Mouse (Mus musculus) lung, adult 18-20 months (tissue): ENCODE measurements around the gene Lag3.

Experiments used
- DNase-seq, 2 experiments: peaks; one replicate each; pipeline ENCODE4 v3.0.0; 2022; ENCODE audit warnings: mixed read lengths in 2 of 2

Lag3 gene

DNA sequence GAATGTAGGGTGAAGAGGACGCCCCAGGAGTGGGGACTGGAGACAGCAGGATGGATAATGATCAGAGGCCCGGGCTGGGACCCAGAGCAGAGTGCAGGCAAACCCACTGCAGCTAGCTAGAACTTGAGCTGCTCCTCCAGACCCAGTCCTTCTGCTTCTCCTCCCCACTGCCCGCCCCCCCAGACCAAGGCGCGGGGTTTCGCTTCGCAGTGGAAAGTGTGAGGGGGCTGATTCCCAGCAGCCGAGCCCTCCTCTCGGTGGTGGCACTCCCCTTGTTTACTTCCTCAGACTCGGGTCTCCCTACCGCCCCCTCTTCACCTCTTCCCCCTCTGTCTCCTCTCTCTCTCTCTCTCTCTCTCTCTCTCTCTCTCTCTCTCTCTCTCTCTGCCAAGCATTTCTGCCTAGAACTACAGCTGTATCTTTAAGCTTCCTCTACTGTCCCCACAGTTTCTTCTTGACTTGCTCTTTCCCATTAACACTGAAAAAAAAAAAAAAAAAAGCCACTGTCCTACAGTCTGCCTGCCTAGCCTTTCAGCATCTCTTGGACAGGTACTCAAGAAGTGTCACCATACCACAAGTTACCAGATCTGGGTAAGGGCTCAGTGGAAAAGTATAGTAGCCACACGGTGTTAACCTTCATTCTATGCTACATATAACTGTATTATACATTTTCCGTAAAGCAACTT lies at the start of gene Lag3:
Gene Lag3, minus strand, starts transcription at position 173 of the 686 bp plus-strand sequence.
- no peak for DNase-seq

DNA sequence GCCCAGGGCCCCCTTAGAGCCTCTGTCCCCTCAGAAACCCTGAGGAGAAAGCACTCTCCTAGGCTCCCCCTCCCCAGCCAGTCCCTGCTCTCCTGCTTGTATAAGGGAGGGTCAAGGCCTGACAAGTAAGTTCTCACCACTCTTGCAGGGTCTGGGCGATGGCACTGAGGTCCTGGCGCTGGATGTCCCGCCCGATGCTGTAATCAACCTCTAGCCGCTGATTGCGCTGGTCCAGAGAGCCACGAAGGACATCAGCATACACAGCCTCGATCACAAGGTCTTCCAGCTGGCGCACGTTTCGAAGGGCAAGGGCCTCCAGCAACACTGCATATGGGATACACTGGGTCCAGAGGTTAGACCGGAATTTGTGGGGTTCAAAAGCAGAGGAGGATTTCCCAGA lies 49.5 kb upstream of the Lag3 start:
- DNase-seq: no peak

DNA sequence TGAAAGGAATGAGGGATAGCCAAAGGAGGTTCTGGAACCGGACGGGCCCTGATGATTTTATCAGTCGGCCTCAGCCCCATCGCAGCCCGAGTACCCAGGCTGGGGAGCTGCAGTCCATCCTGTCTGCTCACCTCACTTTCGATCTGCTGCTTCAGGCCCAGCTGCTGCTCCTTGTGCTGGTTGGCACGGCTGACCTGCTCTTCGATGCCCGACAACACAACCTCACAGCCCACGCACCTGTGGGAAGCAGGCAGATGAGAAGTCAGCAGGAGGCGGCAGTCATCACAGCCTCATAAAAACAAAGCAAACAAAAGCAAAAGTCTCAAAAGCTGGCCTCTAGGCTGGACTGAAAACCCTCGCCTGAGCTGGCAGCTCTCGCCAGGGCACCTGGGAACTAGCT lies 48.5 kb upstream of the Lag3 start:
- no peak for DNase-seq

DNA sequence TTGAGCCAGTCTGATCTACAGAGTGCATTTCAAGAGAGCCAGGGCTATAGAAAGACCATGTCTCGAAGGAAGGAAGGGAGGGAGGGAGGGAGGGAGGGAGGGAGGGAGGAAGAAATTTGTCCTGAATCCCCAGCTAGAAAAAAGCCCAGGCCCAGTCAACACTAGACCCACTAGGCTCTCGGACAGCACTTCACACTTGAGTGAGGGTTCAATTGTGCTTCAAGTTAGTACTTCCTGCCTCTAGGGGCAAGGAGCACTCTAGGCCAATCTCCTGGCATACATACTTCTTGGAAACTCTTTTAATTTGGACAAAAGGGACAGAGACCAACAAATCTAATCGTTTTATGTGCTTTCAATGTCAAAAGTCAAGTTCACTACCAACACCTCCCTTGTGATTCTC lies 46.6 kb upstream of the Lag3 start:
- peak in 1 of 2 experiments; percentile 38 for DNase-seq

DNA sequence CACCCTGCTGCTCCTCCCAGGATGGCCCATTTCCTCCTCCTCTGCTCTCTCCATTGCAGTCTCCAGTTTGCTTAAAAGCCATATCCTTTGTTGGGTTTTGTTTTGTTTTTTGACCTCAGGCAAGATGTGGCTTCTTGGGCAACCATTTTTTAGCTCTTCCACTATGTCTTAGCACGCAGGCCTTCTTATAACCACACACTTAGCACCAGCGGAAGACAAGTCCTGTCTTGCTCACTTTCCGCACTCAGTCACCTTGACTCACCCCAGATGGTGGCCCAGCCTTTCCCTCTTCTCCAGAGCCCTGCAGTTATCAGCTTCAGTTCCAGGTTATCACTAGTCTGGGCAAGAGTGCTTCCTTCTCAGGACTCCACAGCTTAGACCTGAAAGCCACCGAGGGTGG lies 43.7 kb upstream of the Lag3 start:
- DNase-seq: no peak

DNA sequence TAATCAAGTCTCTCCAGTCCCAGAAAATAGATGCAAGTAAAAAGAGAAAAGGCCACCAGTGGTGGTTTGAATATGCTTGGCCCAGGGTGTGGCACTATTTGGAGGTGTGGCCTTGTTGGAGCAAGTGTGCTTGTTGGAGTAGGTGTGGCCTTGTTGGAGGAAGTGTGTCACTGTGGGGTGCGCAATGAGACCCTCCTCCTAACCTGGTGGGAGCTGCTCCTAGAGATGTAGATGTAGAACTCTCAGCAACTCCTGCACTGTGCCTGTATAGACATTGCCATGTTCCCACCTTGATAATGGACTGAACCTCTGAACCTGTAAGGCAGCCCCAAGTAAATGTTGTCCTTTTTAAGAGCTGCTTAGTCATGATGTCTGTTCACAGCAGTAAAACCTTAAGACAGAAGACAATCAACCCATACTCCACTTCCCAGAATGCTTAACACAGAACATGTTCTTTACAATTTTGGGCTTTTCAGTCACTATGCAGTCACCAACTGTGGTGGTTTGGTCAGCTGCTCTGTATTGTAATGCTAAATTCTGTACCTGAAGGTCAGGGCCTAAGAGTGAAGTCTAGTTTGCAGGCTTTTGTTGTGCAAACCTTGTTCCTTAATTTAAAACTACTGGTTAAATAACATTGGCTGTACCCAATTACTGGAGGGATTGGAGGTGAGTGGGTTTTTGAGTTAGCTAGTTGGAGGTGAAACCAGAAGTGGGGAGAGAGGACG lies 42.6 kb upstream of the Lag3 start:
- DNase-seq: no peak

DNA sequence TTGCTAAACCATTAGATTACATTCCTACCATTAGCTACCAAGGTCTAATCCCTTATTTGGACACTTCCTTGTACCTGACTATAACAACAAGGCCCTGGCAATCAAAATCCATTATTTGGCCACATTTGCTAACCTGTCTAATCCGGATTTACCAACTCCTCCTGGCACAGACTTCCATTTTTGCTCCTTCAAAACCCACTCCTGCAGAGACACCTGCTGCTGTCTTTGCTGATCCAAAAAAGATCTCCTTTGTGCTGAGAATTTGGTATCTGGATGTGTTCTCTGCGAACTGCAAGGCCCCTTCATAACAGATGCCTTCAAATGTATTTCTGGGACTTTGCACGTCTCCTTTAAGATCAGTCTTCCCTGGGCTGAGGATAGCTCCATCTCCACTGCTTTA lies 32.0 kb upstream of the Lag3 start:
- DNase-seq: no peak

DNA sequence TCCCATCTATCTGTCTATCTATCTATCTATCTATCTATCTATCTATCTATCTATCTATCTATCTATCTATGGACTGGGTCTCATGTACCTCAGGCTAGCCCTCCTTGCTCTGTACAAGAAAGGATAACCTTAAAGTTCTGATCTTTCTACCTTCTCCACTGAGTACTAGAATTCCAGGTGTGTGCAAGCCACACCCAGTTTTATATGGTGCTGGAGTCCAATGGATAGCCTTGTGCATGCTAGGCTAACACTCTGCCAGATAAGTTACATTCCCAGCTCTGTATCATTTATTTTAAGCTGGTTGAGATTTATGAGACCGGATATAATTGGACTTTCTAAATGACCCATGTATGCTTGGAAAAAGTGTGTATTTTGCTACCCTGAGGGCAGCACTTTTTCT lies 30.2 kb upstream of the Lag3 start:
- no peak for DNase-seq

DNA sequence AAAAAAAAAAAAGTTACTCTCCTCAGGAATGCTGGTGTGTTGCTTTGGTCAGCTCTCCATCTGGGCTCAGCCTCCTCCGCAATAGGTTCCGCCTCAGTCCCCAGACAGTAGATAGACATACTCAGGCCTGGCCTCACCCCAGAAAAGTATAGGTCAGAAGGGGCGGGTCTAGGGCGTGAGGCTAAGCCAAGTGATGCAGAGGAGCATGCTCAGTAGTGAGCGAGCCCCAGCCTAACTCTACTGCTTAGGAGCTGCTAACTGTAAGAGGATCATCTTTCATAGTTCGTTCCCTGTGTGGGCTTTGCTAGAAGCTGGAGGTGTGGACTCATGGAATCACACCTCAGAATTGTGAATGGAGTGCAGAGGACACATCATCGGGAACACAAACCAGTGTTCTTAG lies 27.0 kb upstream of the Lag3 start:
- no peak for DNase-seq

DNA sequence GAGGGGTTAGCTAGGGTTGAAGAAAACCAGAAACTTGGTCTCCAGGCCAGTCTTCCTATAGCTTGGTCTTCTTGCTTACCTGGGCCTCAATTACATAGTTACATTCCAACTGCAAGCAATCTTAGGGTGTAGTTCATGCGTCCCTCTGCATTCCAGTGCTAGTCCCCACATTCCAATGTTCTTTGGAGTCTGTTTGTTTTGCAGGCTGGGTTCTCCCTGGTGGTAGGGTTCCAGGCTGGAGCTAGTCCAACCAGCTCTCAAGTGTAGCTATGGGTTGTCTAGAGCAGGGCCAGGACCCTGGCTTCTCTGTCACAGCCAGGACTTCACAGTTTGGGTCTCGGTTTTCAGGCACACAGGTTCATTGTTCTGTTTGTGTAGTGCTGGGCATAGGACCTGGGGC lies 26.0 kb upstream of the Lag3 start:
- peak in 1 of 2 experiments; percentile 51 for DNase-seq

DNA sequence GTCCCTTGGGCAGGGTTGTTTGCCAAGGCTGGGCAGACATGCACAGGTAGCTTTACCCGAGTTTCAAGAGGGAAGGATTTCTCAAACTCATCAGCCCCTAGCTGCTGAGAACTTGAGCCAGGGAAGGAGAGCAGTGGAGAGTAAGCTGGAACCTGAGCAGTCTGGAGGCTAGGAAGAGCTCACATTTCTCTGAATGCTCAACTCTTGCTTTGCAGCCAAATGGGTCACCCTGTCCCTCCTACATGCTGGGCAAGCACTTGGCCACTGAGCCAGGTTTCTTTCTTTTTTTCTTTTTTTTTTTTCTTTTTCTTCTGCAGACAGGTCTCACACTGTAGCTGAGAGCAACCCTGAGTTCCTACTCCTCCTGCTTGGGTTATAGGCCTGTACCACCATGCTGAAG lies 25.2 kb upstream of the Lag3 start:
- DNase-seq: no peak

DNA sequence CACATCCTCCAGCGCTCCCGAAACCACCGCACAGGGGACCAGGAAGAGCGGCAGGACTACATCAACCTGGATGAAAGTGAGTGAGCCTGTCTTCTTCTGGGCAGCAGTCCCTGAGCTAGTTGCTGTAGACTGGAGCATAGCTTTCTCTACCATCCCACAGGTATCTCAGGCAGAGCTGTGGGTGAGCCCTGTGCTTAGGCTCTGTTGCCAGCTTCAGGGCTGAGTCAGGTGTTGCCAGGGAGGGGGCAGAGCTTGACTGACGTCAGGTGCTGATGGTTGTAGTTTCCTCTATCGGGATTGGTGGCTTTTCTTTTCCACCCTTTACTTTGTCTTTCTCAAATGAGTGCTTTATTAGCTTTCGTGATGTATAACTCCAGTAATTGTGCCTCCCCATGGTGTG lies 23.2 kb upstream of the Lag3 start:
- no peak for DNase-seq

DNA sequence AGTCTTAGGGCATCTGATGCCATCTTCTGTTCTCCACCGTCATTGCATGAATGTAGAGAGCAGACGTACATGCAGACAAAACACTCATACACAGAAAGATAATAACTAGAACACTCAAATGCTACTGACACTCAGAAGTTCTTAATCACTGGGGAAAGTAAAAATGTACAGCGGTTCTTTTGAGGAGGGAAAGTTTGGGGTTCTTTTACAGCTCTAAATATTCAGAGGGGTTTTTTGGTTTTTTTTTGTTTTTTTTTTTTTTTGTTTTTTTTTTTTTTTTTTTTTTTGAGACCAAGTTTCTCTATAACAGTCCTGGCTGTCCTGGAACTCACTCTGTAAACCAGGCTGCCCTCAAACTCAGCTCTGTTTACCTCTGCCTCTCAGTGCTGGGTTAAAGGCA lies 21.6 kb upstream of the Lag3 start:
- no peak for DNase-seq

DNA sequence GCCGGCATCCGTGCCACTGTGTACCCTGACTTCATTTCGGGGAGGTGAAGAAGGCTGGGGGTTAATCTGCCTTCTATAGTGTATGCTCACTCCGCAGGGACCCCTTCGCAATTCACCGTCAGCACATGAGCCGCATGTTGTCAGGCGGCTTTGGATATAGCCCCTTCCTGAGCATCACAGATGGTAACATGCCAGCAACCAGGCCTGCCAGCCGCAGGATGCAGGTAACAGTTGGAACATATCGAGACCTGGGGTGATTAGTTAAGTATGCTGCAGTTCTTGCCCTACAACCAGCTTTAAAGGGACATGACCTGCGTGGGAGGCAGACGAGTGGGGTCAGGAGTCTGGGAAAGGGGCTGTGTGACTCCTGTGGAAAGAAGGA lies 20.8 kb upstream of the Lag3 start:
- no peak for DNase-seq

DNA sequence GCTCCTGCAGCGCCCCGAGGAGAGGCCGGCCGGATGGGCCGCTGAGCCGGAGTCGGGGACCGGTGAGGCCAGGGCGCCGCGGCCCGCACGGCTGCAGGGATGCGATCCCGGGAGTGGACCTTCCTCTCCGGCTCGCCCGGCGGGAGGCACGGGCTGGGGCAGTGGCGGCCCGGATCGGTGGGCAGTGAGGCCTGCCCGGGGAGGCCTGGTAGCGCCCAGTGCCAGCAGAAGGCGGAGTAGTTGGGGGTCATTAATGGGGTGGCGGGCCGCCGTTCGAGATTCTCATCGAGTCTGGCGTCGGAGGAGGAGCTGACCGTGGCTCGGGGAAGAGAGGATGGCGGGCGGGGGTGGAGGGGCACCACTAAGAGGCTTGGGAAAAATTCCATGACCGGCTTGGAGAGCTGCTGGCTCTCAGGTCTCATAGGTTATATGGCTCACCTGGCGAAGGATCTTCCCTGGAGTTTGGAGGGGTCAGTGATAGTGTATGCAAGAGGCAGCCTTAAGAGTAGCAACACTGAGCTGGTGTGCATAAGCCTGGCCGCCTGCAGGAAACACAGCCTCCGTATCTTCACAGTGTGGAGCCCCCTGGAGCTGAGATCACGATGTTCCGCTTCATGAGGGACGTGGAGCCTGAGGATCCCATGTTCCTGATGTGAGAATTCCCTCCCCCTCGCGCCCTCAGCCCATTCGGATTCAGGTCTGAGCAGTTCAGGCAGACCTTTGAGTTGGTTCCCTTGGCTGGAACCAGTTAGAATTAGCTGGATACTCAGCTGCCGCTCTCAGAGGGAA lies 20.2 kb upstream of the Lag3 start:
- DNase-seq: peak in 1 of 2 experiments; percentile 40

DNA sequence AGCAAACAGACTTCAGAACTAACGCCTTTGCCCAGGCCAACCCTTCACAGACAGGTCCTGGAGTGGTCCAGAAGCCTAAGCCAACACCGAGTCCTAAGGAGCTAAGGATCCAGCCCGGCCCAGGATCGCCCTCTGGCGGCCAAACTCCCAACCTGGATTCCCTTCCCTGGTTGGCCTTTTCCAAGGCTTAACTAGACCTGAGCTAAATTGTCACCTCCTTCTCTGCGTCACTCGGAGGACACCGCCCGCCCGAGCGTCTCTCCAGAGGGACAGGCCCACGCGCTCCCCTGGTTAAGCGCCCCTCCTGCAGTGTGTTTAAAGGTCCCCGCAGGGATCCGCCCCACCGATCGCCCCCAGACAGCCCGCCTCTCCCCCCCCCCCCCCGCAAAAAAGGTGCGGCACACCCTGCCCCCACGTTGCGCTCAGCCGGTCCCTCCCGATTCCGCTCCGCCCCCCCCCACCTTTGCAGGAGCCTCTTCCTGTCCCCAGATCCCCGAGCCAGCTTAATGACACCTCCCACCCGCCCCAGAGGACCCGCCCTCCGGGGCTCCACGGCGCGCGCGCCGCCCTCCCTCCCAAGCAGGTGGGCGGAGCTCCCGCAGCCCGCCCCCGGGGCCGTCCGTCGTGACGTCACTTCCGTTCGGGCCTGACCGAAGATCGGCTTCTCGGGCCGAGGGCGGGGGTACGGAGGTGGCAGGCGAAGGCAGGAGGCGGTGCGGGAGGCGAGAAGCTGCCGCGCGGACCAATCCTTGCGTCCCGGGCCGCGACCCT lies 19.4 kb upstream of the Lag3 start, which contains the start of gene Mlf2:
Gene Mlf2, plus strand, starts transcription at position 633 of the 771 bp plus-strand sequence.
- peak; percentile 99 for DNase-seq

DNA sequence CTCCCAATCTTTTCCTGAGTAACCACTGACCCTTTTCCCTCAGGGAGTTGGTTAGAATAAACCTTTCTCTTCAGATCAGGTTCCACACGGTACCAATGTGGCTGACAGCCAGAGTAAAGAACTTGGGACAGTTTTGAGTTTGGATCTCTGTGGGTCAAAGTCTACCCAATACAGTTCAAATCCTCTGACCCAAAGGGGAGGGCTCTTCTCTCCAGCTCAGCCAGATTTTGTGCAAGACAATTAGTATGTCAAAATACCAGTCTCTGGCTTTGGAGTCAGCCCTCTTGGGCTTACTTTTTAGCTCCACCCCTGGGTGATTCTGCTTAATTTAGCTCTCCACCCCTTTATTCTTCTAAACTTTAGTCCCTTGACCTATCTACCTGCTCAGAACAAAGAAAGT lies 18.7 kb upstream of the Lag3 start:
- peak in 1 of 2 experiments; percentile 67 for DNase-seq

DNA sequence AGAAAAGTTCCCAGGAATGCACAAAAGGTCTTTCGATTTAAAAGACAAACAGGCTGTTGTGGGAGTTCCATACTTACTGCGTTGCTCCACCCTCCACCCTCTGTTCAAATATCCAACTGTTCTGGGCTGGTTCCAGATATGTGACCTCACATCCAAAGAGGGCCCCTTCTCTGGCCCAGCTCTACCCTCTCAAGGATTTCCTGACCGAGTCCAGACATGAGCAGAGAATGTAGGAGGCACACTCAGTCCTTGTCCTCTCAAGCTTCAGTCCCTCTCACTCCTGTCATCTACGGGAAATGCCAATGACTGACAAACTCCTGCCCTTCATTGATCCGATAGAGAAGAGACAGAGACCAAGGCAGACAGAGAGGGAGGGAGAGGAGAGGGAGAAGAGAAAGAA lies 14.4 kb upstream of the Lag3 start:
- peak; percentile 73 to 88 for DNase-seq

DNA sequence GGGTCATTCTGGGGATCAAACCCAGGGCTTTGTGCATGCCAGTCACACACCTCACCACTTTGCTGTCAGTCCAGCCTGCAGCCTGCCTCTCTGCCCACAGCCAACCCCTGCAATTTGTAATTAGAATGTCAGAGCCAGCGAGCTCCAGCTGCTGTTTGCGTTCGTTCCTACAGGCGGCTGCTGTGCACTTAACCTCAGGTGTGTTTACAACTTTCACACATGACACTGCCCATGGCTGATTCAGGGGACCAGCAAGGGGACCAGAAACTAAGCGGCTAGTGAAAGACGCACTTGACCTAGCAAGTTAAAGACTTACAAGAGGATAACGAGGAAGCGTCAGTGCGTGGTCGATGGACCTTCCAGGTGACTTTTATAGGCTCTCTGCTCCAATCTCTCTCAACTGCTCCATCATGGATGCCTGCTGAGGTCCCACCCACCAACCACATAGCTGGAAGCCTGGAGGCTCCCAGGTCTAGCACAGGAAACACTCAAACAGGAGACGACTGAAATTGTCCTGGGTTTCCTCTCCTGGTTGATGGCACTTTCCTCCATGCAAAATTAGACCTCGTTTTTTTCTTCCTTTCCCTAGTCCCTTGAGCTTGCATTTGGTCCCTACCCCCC lies 13.8 kb upstream of the Lag3 start:
- peak in 1 of 2 experiments; percentile 63 for DNase-seq

DNA sequence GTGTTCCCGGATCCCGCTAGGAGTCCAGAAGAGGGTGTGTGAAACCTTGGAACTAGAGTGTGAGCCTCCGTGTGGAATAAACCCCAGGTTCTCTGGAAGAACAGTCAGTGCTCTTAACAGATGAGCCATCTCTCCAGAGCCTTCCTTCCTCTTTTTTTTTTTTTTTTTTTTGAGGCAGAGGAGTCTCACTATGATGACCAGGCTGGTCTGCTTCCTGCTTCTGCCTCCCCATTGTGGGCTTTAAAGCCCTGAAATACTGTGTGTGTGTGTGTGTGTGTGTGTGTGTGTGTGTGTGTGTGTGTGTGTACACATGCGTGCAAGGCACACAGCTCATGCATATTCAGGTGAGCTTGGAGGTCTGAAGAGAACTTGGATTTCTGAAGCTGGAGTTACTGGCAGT lies 10.0 kb upstream of the Lag3 start:
- no peak for DNase-seq

DNA sequence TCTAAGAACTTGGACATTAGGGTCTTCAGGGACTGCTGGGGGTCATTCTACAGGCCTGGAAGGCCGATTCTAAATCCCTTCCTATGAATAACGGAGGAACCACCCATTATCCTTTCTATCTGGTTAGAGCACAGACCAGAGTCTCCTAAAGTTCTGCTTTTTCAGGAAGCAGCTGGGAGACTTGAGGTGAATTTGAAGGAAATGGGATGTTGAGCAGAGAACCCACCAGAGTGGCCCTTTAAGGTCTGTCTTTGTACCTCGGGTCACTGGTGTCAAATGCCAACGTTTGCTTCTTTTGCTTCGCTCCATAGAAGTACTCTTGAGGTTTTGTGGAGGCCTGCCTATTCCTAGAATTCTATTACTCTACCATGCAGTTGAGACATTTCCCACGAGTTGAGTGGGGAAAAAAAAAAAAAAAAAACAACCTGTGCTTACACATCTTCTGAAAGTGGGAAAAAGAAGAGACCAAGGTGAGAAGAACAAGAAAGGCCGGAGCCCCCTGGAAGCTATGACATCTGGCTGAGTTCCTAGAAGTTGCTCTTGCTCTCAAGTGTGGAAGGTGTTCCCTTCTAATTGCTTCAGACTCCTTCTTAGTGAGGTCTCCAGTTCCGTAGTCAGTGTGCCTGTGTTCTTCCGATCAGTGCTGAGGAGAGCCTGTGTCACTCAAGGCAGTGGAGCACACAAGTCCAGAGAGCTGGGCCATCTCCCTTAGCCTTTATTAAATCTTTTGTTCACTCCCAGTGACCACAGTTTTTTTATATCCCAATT lies 9.0 kb upstream of the Lag3 start:
- DNase-seq: peak in 1 of 2 experiments; percentile 35
